Mouse (Mus musculus) hindbrain, embryonic 12.5 days (tissue): ENCODE measurements at regions not wholly inside any gene's neighbourhood (a gene's known extent, or its start where the extent isn't known, plus 50 kb on each side); places are given as distances from the start of the nearest gene placed in this dataset.

Experiments used
- ATAC-seq: fragments of 200-750 bp; cut with Nextera tagmentation; 2 replicates; pipeline ENCODE4 v1.8.0; 2017; ENCODE audit warnings: moderate TSS enrichment; ENCODE audit not compliant: low FRiP score
- H3K27ac ChIP-seq: fragments of 300-500 bp; sonication (generic); 2 replicates; pipeline ENCODE4 v1.5.1; 2016; ENCODE audit warnings: mild to moderate bottlenecking
- H3K27me3 ChIP-seq: fragments of 300-500 bp; sonication (generic); 2 replicates; pipeline ENCODE4 v1.6.1; 2016; ENCODE audit warnings: mild to moderate bottlenecking
- H3K36me3 ChIP-seq: fragments of 300-500 bp; sonication (generic); 2 replicates; pipeline ENCODE4 v1.6.1; 2016; ENCODE audit warnings: mild to moderate bottlenecking
- H3K4me1 ChIP-seq: fragments of 300-500 bp; sonication (generic); 2 replicates; pipeline ENCODE4 v1.6.1; 2016
- H3K4me2 ChIP-seq: fragments of 300-500 bp; sonication (generic); replicated peaks from 2 replicates; pipeline ENCODE4 v1.6.1; 2016; ENCODE audit warnings: mild to moderate bottlenecking
- H3K4me3 ChIP-seq: fragments of 300-500 bp; sonication (generic); 2 replicates; pipeline ENCODE4 v1.5.1; 2016; ENCODE audit warnings: mild to moderate bottlenecking
- H3K9ac ChIP-seq: fragments of 300-500 bp; sonication (generic); 2 replicates; pipeline ENCODE4 v1.6.1; 2016; ENCODE audit warnings: mild to moderate bottlenecking, moderate library complexity
- H3K9me3 ChIP-seq: fragments of 300-500 bp; sonication (generic); replicated peaks from 2 replicates; pipeline ENCODE4 v1.6.1; 2016; ENCODE audit warnings: mild to moderate bottlenecking
- WGBS: fragments of 180-500 bp; shearing (Covaris S2); methylation state at CpG from one replicate; pipeline ENCODE4 v1.1.7; 2016; 5-methylcytosine and 5-hydroxymethylcytosine counted together

GRCm38 (mm10) chr3:150109561-150109960 is 1119.2 kb upstream of the Adgrl2 start:
- 68% methylated on average over 5 of the region's 5 CpGs for WGBS
- H3K4me1 ChIP-seq, result no peaks in the 10 kb centered on the region
- H3K9me3 ChIP-seq, result no peaks in the 10 kb centered on the region
- no peaks in the 10 kb centered on the region for H3K27me3 ChIP-seq
- H3K36me3 ChIP-seq, result no peaks in the 10 kb centered on the region
- no peak overlapping the region for H3K4me2 ChIP-seq
- H3K9ac ChIP-seq, result no peak overlapping the region
- no peak overlapping the region for H3K27ac ChIP-seq
- no peak overlapping the region for H3K4me3 ChIP-seq
- no peak for ATAC-seq

GRCm38 (mm10) chr3:150112231-150112630 is 1121.9 kb upstream of the Adgrl2 start:
- Histone ChIP-seq H3K27me3 (no peaks in the 10 kb centered on the region), H3K9me3 (no peaks in the 10 kb centered on the region), H3K4me1 (no peaks in the 10 kb centered on the region), H3K9ac (no peak overlapping the region), H3K4me2 (no peak overlapping the region), H3K36me3 (no peaks in the 10 kb centered on the region), H3K4me3 (no peak overlapping the region), H3K27ac (no peak overlapping the region)
- WGBS, result 92% methylated on average over 6 of the region's 6 CpGs
- ATAC-seq, result no peak

GRCm38 (mm10) chr3:150119866-150120265 is 1129.5 kb upstream of the Adgrl2 start:
- 77% methylated on average over 3 of the region's 3 CpGs for WGBS
- H3K4me2 ChIP-seq, result no peak overlapping the region
- ATAC-seq, result no peak
- H3K27me3 ChIP-seq, result no peaks in the 10 kb centered on the region
- H3K4me1 ChIP-seq, result no peaks in the 10 kb centered on the region
- H3K9me3 ChIP-seq, result no peaks in the 10 kb centered on the region
- no peak overlapping the region for H3K9ac ChIP-seq
- no peak overlapping the region for H3K27ac ChIP-seq
- H3K4me3 ChIP-seq, result no peak overlapping the region
- H3K36me3 ChIP-seq, result no peaks in the 10 kb centered on the region

- no peaks in the 10 kb centered on the region for H3K36me3 ChIP-seq
- no peak overlapping the region for H3K27ac ChIP-seq
- no peak overlapping the region for H3K4me2 ChIP-seq
- no peak overlapping the region for H3K9ac ChIP-seq
- no peaks in the 10 kb centered on the region for H3K27me3 ChIP-seq
- no peak for ATAC-seq
- 87% methylated on average over 1 of the region's 1 CpGs for WGBS
- H3K4me1 ChIP-seq, result no peaks in the 10 kb centered on the region
- H3K4me3 ChIP-seq, result no peak overlapping the region
- no peaks in the 10 kb centered on the region for H3K9me3 ChIP-seq
Measured at GRCm38 (mm10) chr3:150146635-150147034, 1156.3 kb upstream of the Adgrl2 start.

- ATAC-seq, result no peak
- Histone ChIP-seq H3K27me3 (no peaks in the 10 kb centered on the region), H3K9ac (no peak overlapping the region), H3K27ac (no peak overlapping the region), H3K36me3 (no peaks in the 10 kb centered on the region), H3K9me3 (no peaks in the 10 kb centered on the region), H3K4me3 (no peak overlapping the region), H3K4me2 (no peak overlapping the region), H3K4me1 (no peaks in the 10 kb centered on the region)
- WGBS, result 78% methylated on average over 7 of the region's 7 CpGs
Measured at GRCm38 (mm10) chr3:150151152-150151822, 1160.9 kb upstream of the Adgrl2 start.

GRCm38 (mm10) chr3:150151823-150152158 is 1161.4 kb upstream of the Adgrl2 start:
- Histone ChIP-seq H3K36me3 (no peaks in the 10 kb centered on the region), H3K4me2 (no peak overlapping the region), H3K27me3 (no peaks in the 10 kb centered on the region), H3K9ac (no peak overlapping the region), H3K4me3 (no peak overlapping the region), H3K27ac (no peak overlapping the region), H3K4me1 (no peaks in the 10 kb centered on the region), H3K9me3 (no peaks in the 10 kb centered on the region)
- no peak for ATAC-seq
- 88% methylated on average over 8 of the region's 8 CpGs for WGBS

- ATAC-seq, result no peak
- WGBS, result 58% methylated on average over 3 of the region's 3 CpGs
- no peak overlapping the region for H3K4me2 ChIP-seq
- no peak overlapping the region for H3K27ac ChIP-seq
- no peaks in the 10 kb centered on the region for H3K36me3 ChIP-seq
- H3K9me3 ChIP-seq, result no peaks in the 10 kb centered on the region
- no peaks in the 10 kb centered on the region for H3K27me3 ChIP-seq
- H3K4me1 ChIP-seq, result no peaks in the 10 kb centered on the region
- H3K9ac ChIP-seq, result no peak overlapping the region
- H3K4me3 ChIP-seq, result no peak overlapping the region
Measured at GRCm38 (mm10) chr3:150152893-150153292, 1162.5 kb upstream of the Adgrl2 start.

GRCm38 (mm10) chr3:150185807-150186206 is 1195.5 kb upstream of the Adgrl2 start:
- Histone ChIP-seq H3K4me3 (no peak overlapping the region), H3K27ac (no peak overlapping the region), H3K4me1 (no peaks in the 10 kb centered on the region), H3K36me3 (no peaks in the 10 kb centered on the region), H3K9me3 (no peaks in the 10 kb centered on the region), H3K9ac (no peak overlapping the region), H3K4me2 (no peak overlapping the region), H3K27me3 (no peaks in the 10 kb centered on the region)
- ATAC-seq, result no peak
- WGBS, result 78% methylated on average over 2 of the region's 2 CpGs

- Histone ChIP-seq H3K9ac (no peak overlapping the region), H3K4me2 (no peak overlapping the region), H3K4me1 (no peaks in the 10 kb centered on the region), H3K27me3 (no peaks in the 10 kb centered on the region), H3K27ac (no peak overlapping the region), H3K36me3 (no peaks in the 10 kb centered on the region), H3K4me3 (no peak overlapping the region), H3K9me3 (no peaks in the 10 kb centered on the region)
- ATAC-seq, result no peak
- 82% methylated on average over 4 of the region's 4 CpGs for WGBS
Measured at GRCm38 (mm10) chr3:150193132-150193531, 1202.8 kb upstream of the Adgrl2 start.

GRCm38 (mm10) chr3:150198492-150198891 is 1208.1 kb upstream of the Adgrl2 start:
- H3K27ac ChIP-seq, result no peak overlapping the region
- no peak for ATAC-seq
- H3K27me3 ChIP-seq, result no peaks in the 10 kb centered on the region
- H3K4me1 ChIP-seq, result no peaks in the 10 kb centered on the region
- 68% methylated on average over 5 of the region's 5 CpGs for WGBS
- H3K9ac ChIP-seq, result no peak overlapping the region
- no peaks in the 10 kb centered on the region for H3K9me3 ChIP-seq
- H3K36me3 ChIP-seq, result no peaks in the 10 kb centered on the region
- H3K4me3 ChIP-seq, result no peak overlapping the region
- H3K4me2 ChIP-seq, result no peak overlapping the region

GRCm38 (mm10) chr3:150205902-150206301 is 1215.5 kb upstream of the Adgrl2 start:
- Histone ChIP-seq H3K27ac (no peak overlapping the region), H3K9me3 (no peaks in the 10 kb centered on the region), H3K4me2 (no peak overlapping the region), H3K36me3 (no peaks in the 10 kb centered on the region), H3K27me3 (no peaks in the 10 kb centered on the region), H3K4me1 (no peaks in the 10 kb centered on the region), H3K4me3 (no peak overlapping the region), H3K9ac (no peak overlapping the region)
- ATAC-seq, result no peak

GRCm38 (mm10) chr3:150233279-150233678 is 1204.4 kb upstream of the Adgrl4 start:
- Histone ChIP-seq H3K4me3 (no peak overlapping the region), H3K4me2 (no peak overlapping the region), H3K9ac (no peak overlapping the region), H3K9me3 (no peaks in the 10 kb centered on the region), H3K4me1 (no peaks in the 10 kb centered on the region), H3K27ac (no peak overlapping the region), H3K27me3 (no peaks in the 10 kb centered on the region), H3K36me3 (no peaks in the 10 kb centered on the region)
- no peak for ATAC-seq
- 97% methylated on average over 2 of the region's 2 CpGs for WGBS

- no peaks in the 10 kb centered on the region for H3K4me1 ChIP-seq
- H3K27me3 ChIP-seq, result no peaks in the 10 kb centered on the region
- no peak overlapping the region for H3K9ac ChIP-seq
- H3K36me3 ChIP-seq, result no peaks in the 10 kb centered on the region
- no peak for ATAC-seq
- 85% methylated on average over 7 of the region's 7 CpGs for WGBS
- H3K4me2 ChIP-seq, result no peak overlapping the region
- no peaks in the 10 kb centered on the region for H3K9me3 ChIP-seq
- no peak overlapping the region for H3K4me3 ChIP-seq
- no peak overlapping the region for H3K27ac ChIP-seq
Measured at GRCm38 (mm10) chr3:150236946-150237600, 1200.6 kb upstream of the Adgrl4 start.
